Mouse (Mus musculus) heart, embryonic 11.5 days (tissue): ENCODE results near the gene Edn1. TPM values are rescaled to one million over a fixed set of nuclear protein-coding genes. Genes with fewer than 3 reads are reported as not detected.
A peak's percentile ranks its signal among the peaks of the same experiment; 100 is the strongest.

Experiments
- ATAC-seq: fragments of 200-750 bp; cut with Nextera tagmentation; replicated peaks from 2 replicates; pipeline ENCODE4 v1.8.0; 2017; ENCODE audit warnings: moderate library complexity; ENCODE audit not compliant: insufficient number of reproducible peaks, low FRiP score, low TSS enrichment
- H3K27ac ChIP-seq: fragments of 300-500 bp; sonication (generic); 2 replicates; pipeline ENCODE4 v1.5.1; 2014; ENCODE audit warnings: mild to moderate bottlenecking, low read depth, low read length
- H3K27me3 ChIP-seq: fragments of 300-500 bp; sonication (generic); 2 replicates; pipeline ENCODE4 v1.6.1; 2014; ENCODE audit warnings: mild to moderate bottlenecking, low read length, mixed read lengths; ENCODE audit not compliant: control insufficient read depth, insufficient read depth
- H3K36me3 ChIP-seq: fragments of 300-500 bp; sonication (generic); 2 replicates; pipeline ENCODE4 v1.6.1; 2014; ENCODE audit warnings: mild to moderate bottlenecking, low read length, moderate library complexity, mixed read lengths; ENCODE audit not compliant: control insufficient read depth, insufficient read depth
- H3K4me1 ChIP-seq: fragments of 300-500 bp; sonication (generic); 2 replicates; pipeline ENCODE4 v1.6.1; 2014; ENCODE audit warnings: low read length; ENCODE audit not compliant: control insufficient read depth, insufficient read depth
- H3K4me2 ChIP-seq: fragments of 300-500 bp; sonication (generic); 2 replicates; pipeline ENCODE4 v1.6.1; 2014; ENCODE audit warnings: mild to moderate bottlenecking, moderate library complexity
- H3K4me3 ChIP-seq: fragments of 300-500 bp; sonication (generic); 2 replicates; pipeline ENCODE4 v1.5.1; 2014; ENCODE audit warnings: low read depth, low read length
- H3K9ac ChIP-seq: fragments of 300-500 bp; sonication (generic); 2 replicates; pipeline ENCODE4 v1.6.1; 2014; ENCODE audit warnings: mild to moderate bottlenecking, low read depth, low read length, moderate library complexity
- H3K9me3 ChIP-seq: fragments of 300-500 bp; sonication (generic); replicated peaks from 2 replicates; pipeline ENCODE4 v1.6.1; 2016; ENCODE audit warnings: low read length; ENCODE audit not compliant: control insufficient read depth
- WGBS: fragments of 180-500 bp; shearing (Covaris S2); extraction: QIAGEN DNeasy Blood & Tissue Kit; methylation state at CpG from one replicate; pipeline ENCODE4 v1.1.7; 2014; ENCODE audit not compliant: insufficient replicate concordance; 5-methylcytosine and 5-hydroxymethylcytosine counted together
- polyA plus RNA-seq: library from polyadenylated mRNA; unstranded; fragments of >200 nt; fragmentation: Nextera tagmentation; extraction: Ambion mirVana; gene quantifications from 2 replicates; pipeline ENCODE4 v1.2.1, GENCODE M21; 2014

The Edn1 gene
- polyA plus RNA-seq, 1 experiment from 2014 or later, result 10.3 TPM

GRCm38 (mm10) chr13:42304139-42304538, 2.9 kb downstream of the Edn1 start:
- H3K27me3 ChIP-seq, result no peaks in the 10 kb centered on the region
- H3K4me1 ChIP-seq, result peaks cover 14% of the 10 kb centered on the region
- no peaks in the 10 kb centered on the region for H3K9me3 ChIP-seq
- 65% methylated on average over 8 of the region's 8 CpGs for WGBS
- H3K36me3 ChIP-seq, result peaks cover 2% of the 10 kb centered on the region; the same call in 1 of the 2 replicates
- peak overlapping the region; percentile 57; the same call in 1 of the 2 replicates for H3K4me3 ChIP-seq
- ATAC-seq, result no peak
- H3K27ac ChIP-seq, result no peak overlapping the region
- H3K9ac ChIP-seq, result no peak overlapping the region
- peak overlapping the region; percentile 77 for H3K4me2 ChIP-seq

DNA sequence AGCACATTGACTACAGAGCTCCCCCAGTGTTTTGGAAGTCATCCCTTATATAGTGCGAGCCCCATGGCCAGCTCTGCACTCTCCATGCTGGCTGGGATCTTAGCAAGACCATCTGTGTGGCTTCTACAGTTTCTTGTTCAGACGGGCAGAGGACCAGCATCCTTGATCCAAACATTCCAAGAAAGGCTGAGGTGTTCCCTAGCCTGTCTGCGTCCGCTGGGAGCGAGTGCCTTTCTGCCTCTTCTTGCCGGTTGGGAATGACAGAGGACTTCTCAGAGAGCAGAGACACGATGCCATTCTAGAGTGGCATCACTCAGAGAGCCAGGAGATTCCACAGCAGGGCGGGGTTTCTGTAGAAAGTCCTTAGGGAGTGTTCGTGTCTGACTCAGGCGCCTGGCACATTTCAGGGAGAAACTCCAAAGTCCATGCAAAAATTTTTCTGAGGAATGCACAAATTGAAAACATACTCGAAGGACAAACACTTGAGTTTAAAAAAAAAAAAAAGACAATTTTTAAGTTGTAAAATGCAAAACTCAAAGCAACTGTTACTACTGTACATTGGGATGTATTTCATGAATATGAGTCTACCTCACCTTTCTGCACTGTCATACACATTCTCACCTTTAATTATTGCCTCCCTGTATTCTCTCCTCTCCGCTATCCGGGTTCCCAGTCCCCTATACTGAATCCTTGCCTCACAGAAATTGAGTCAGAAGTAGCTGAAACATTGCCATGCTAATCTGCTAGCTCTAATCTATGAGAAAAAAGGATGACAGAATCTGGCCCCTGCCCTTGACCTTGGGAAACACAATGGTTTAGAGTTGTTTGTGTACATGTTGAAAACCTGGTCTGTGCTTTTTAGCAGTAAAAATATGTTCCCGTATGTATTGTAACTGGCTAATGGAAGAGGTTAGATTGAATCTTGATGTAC, 5.9 kb downstream of the Edn1 start:
- Histone ChIP-seq H3K27me3 (no peaks in the 10 kb centered on the region), H3K36me3 (peaks cover 2% of the 10 kb centered on the region; the same call in 1 of the 2 replicates), H3K9me3 (no peaks in the 10 kb centered on the region), H3K27ac (no peak overlapping the region), H3K4me1 (peaks cover 7% of the 10 kb centered on the region), H3K4me2 (no peak overlapping the region), H3K4me3 (no peak overlapping the region), H3K9ac (no peak overlapping the region)
- no peak for ATAC-seq
- WGBS, result 67% methylated on average over 14 of the region's 14 CpGs

DNA sequence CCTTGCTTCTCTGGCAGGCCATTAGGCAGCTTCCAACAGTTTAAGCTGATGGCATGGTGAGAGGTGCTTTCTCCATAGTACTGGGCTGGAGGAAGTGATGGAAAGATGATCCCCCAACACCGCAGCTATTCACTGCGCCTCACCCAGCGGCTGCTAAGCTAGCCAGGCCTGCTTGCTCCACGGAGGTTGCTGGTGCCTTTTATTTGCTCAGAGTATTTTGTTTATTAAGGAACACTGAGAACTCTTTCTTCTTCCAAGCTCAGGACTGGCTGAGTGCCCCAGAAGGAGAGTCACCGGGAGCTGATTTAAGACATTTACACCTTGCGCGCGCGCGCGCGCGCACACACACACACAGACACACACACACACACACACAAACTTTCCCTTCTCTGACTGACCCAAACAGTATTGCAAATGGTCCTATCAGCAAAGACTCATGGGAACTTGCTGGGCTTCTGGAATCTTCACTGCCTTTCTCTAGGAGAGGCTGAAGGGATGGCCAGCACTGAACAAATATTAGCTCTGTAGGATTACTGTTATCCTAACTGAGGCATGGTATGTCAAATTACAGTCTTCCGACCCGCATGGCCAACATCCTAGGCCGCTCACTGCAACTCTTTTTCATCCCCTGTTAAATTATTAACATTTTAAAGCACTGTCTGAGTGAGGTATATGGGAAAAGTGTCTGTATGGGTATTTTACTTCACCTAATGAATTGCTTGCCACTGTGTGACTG, 7.3 kb downstream of the Edn1 start:
- 70% methylated on average over 16 of the region's 16 CpGs for WGBS
- H3K27me3 ChIP-seq, result no peaks in the 10 kb centered on the region
- peaks cover 4% of the 10 kb centered on the region for H3K4me1 ChIP-seq
- no peaks in the 10 kb centered on the region for H3K9me3 ChIP-seq
- no peak overlapping the region for H3K4me3 ChIP-seq
- H3K4me2 ChIP-seq, result no peak overlapping the region
- no peak overlapping the region for H3K27ac ChIP-seq
- H3K36me3 ChIP-seq, result peaks cover 2% of the 10 kb centered on the region; the same call in 1 of the 2 replicates
- ATAC-seq, result no peak
- H3K9ac ChIP-seq, result no peak overlapping the region

GRCm38 (mm10) chr13:42309804-42310203, 8.5 kb downstream of the Edn1 start:
- Histone ChIP-seq H3K9me3 (no peaks in the 10 kb centered on the region), H3K27me3 (no peaks in the 10 kb centered on the region), H3K27ac (no peak overlapping the region), H3K9ac (no peak overlapping the region), H3K4me1 (no peaks in the 10 kb centered on the region; the same call in 1 of the 2 replicates), H3K4me2 (no peak overlapping the region), H3K36me3 (peaks cover 2% of the 10 kb centered on the region; the same call in 1 of the 2 replicates), H3K4me3 (no peak overlapping the region)
- 25% methylated on average over 11 of the region's 11 CpGs for WGBS
- ATAC-seq, result no peak

- H3K4me3 ChIP-seq, result no peak overlapping the region
- no peaks in the 10 kb centered on the region for H3K36me3 ChIP-seq
- H3K4me1 ChIP-seq, result no peaks in the 10 kb centered on the region
- H3K9me3 ChIP-seq, result no peaks in the 10 kb centered on the region
- no peak overlapping the region for H3K27ac ChIP-seq
- WGBS, result 60% methylated on average over 1 of the region's 1 CpGs
- H3K4me2 ChIP-seq, result no peak overlapping the region
- H3K27me3 ChIP-seq, result no peaks in the 10 kb centered on the region
- H3K9ac ChIP-seq, result no peak overlapping the region
- no peak for ATAC-seq
These were observed 14.4 kb downstream of the Edn1 start for GRCm38 (mm10) chr13:42315628-42316027.

DNA sequence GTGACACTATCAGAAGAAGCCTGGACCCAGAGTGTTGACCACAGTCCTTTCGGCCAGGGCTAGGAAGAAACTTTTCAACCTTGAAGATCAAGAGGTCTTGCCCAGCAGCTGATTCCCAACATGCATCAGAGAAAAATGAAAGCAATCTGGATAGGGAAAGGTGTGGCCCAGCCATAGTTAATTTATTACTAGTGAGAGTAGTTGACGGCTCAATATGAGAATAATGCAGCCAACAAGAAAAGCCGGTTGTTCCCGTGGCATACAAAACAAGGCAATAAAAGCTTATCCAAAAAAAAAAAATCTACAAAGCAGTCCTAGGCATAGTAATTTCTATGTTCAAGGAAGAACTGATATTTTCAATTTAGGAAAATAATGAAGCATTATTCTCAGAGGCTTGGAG, 16.5 kb downstream of the Edn1 start:
- Histone ChIP-seq H3K36me3 (no peaks in the 10 kb centered on the region), H3K27me3 (no peaks in the 10 kb centered on the region), H3K4me3 (no peak overlapping the region), H3K4me2 (no peak overlapping the region), H3K4me1 (no peaks in the 10 kb centered on the region), H3K9ac (no peak overlapping the region), H3K27ac (no peak overlapping the region), H3K9me3 (no peaks in the 10 kb centered on the region)
- ATAC-seq, result no peak
- 95% methylated on average over 4 of the region's 4 CpGs for WGBS

- H3K4me2 ChIP-seq, result no peak overlapping the region
- H3K4me1 ChIP-seq, result no peaks in the 10 kb centered on the region
- H3K36me3 ChIP-seq, result no peaks in the 10 kb centered on the region
- no peak overlapping the region for H3K4me3 ChIP-seq
- no peak overlapping the region for H3K27ac ChIP-seq
- H3K9ac ChIP-seq, result no peak overlapping the region
- H3K9me3 ChIP-seq, result no peaks in the 10 kb centered on the region; the same call in 1 of the 2 replicates
- no peaks in the 10 kb centered on the region for H3K27me3 ChIP-seq
- 67% methylated on average over 2 of the region's 2 CpGs for WGBS
- ATAC-seq, result no peak
These were observed 27.3 kb downstream of the Edn1 start for GRCm38 (mm10) chr13:42328576-42328975.

DNA sequence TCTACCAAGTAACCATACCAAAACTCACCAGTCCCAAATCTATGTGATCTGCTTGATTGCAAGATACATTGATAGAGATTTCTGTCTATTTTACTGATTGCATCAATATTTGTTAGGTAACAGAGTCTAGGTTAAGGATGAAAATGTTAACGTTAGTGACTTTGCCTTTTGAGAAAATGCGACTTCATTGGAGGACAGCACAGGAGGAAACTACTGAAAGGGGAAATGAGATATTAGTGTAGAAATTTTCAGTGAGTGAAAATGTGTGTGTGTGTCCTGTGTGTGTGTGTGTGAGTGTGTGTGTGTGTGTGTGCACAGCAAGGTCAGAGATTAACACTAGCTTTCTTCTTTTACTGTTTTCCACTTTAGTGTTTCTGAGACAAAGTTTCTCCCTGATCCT, 29.8 kb downstream of the Edn1 start:
- Histone ChIP-seq H3K27ac (no peak overlapping the region), H3K27me3 (no peaks in the 10 kb centered on the region), H3K9me3 (no peaks in the 10 kb centered on the region; the same call in 1 of the 2 replicates), H3K4me3 (no peak overlapping the region), H3K36me3 (no peaks in the 10 kb centered on the region), H3K9ac (no peak overlapping the region), H3K4me2 (no peak overlapping the region), H3K4me1 (no peaks in the 10 kb centered on the region)
- ATAC-seq, result no peak
- 89% methylated on average over 2 of the region's 2 CpGs for WGBS
